Mouse (Mus musculus): Measurements from ENCODE around the gene Gtpbp4. TPM values are rescaled to one million over a fixed set of nuclear protein-coding genes. Genes with fewer than 3 reads are reported as not detected.
"Not testable (repeated sequence)": the region's sequence is repeated elsewhere in the genome, so short reads cannot be mapped to it uniquely, and the experiment has no call there.

Gene Gtpbp4
- polyA plus RNA-seq, 1 experiment from 2014 or later = 57.5 TPM

DNA sequence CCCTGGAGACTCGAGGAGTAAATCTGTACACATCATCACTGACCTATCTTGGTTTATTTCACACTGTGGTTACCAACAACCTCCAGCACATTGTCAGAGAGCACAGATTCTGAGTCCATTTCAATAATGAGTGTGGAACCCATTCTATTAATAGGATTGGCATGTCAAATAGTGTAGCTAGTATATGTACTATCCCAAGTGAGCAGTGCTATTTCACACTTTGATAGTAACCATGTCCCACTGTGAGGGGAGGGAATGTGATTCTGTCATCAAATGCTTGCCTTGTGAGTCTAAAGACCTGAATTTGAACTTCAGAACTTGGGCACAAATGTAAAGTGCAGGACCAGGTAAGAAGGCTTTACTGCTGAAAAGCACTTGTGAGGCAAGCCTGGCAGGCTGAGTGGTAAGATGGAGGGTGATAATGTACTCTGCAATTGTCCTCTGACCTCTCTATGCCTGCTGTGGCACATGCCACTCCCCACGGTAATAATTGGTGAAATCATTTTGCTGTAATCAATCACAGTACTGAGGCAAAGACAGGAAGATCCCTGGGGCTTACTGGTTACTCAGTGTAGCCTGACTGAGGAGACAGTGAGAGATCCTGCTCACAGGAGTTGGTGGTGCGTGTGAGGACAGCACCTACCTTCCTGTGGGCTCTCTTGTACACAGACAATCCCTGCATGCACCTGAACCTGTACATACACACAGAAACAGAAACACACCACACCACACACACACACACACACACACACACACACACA is 34.6 kb downstream of the Gtpbp4 start:
- not testable (repeated sequence) for H3K27me3 ChIP-seq (ENCODE audit: control insufficient read depth, insufficient read depth, low read length); H3K4me2 ChIP-seq; H3K9me3 ChIP-seq (replicated peaks; ENCODE audit: control insufficient read depth, low read length); H3K4me1 ChIP-seq (ENCODE audit: control insufficient read depth, insufficient read depth, low read length); H3K9ac ChIP-seq (ENCODE audit: low read depth, low read length); H3K36me3 ChIP-seq (ENCODE audit: control insufficient read depth, insufficient read depth, low read length); H3K4me3 ChIP-seq (ENCODE audit: low read depth, low read length); H3K27ac ChIP-seq (ENCODE audit: low read depth, low read length); ATAC-seq (replicated peaks; ENCODE audit: insufficient number of reproducible peaks, low FRiP score, low TSS enrichment)
- WGBS (ENCODE audit: insufficient replicate concordance) = 62% methylated on average over 3 of the region's 3 CpGs

DNA sequence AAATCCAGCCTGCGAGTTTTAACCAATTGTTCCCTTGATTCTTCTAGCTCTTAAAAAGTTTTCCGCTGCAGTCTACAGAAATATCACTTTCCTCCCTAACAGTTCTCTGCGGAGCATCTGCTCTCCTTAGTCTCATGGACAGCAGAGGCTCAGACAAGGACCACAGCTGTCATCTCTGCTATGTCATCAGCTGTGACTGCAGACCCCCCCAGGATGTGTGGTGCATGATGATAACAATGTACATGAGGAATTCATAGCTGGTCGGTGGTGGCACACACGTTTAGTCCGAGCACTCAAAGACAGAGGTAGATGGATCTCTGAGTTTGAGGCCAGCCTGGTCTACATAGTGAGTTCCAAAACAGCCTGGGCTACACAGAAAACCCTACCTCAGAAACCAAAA is 36.3 kb downstream of the Gtpbp4 start:
- H3K27me3 ChIP-seq (ENCODE audit: control insufficient read depth, insufficient read depth, low read length); H3K9me3 ChIP-seq (replicated peaks; ENCODE audit: control insufficient read depth, low read length); H3K9ac ChIP-seq (ENCODE audit: low read depth, low read length); H3K4me1 ChIP-seq (ENCODE audit: control insufficient read depth, insufficient read depth, low read length); H3K4me3 ChIP-seq (ENCODE audit: low read depth, low read length); H3K36me3 ChIP-seq (ENCODE audit: control insufficient read depth, insufficient read depth, low read length); H3K4me2 ChIP-seq; ATAC-seq (replicated peaks; ENCODE audit: insufficient number of reproducible peaks, low FRiP score, low TSS enrichment); H3K27ac ChIP-seq (ENCODE audit: low read depth, low read length): not testable (repeated sequence)
- 72% methylated on average over 4 of the region's 6 CpGs for whole genome bisulfite sequencing (ENCODE audit: insufficient replicate concordance)

DNA sequence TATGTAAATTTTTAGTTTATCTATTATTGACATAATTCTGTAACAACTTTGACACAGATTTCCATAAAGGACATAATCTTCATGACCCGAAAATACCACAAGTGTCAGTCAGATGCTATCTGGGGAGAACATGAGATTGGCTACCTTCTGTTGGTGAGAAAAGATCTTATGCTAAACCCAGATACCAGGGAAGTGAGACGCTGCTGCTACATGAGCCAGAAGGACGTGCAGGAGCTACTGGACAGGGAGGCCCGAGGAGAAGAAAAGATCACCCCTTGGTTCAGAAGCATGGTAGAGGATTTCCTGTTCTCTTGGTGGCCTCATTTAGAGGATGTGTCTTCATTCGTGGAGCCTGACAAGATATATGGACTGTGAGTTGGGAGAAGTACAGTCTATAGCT is 36.8 kb downstream of the Gtpbp4 start:
- not testable (repeated sequence) for H3K4me2 ChIP-seq; H3K4me3 ChIP-seq (ENCODE audit: low read depth, low read length); H3K36me3 ChIP-seq (ENCODE audit: control insufficient read depth, insufficient read depth, low read length); H3K4me1 ChIP-seq (ENCODE audit: control insufficient read depth, insufficient read depth, low read length); H3K27ac ChIP-seq (ENCODE audit: low read depth, low read length); ATAC-seq (replicated peaks; ENCODE audit: insufficient number of reproducible peaks, low FRiP score, low TSS enrichment); H3K9me3 ChIP-seq (replicated peaks; ENCODE audit: control insufficient read depth, low read length); H3K9ac ChIP-seq (ENCODE audit: low read depth, low read length); H3K27me3 ChIP-seq (ENCODE audit: control insufficient read depth, insufficient read depth, low read length)
- no CpG with 5 or more reads among the region's 5 CpGs for WGBS (ENCODE audit: insufficient replicate concordance)

DNA sequence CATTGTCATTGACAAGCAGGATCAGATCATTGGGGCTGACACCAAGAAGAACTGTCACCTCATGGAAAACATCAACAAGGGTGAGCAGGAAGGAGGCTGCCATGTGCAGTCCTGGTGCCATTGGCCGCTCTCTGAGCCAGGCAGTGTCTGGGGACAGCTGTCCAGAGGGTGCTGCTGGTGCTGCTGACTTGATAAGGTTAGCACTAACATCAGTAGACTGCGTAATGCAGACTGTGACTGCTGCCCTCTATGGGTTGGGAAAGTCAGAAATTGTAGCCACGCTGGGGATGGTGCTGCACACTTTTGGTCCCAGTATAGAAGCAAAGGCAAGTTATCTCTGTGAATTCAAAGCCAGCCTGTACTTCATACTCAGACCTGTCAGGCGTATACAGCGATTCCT is 39.0 kb downstream of the Gtpbp4 start:
- H3K9me3 ChIP-seq (replicated peaks; ENCODE audit: control insufficient read depth, low read length); H3K27ac ChIP-seq (ENCODE audit: low read depth, low read length); H3K4me3 ChIP-seq (ENCODE audit: low read depth, low read length); H3K27me3 ChIP-seq (ENCODE audit: control insufficient read depth, insufficient read depth, low read length); ATAC-seq (replicated peaks; ENCODE audit: insufficient number of reproducible peaks, low FRiP score, low TSS enrichment); H3K9ac ChIP-seq (ENCODE audit: low read depth, low read length); H3K36me3 ChIP-seq (ENCODE audit: control insufficient read depth, insufficient read depth, low read length); H3K4me2 ChIP-seq; H3K4me1 ChIP-seq (ENCODE audit: control insufficient read depth, insufficient read depth, low read length): not testable (repeated sequence)
- no CpG with 5 or more reads among the region's 5 CpGs for WGBS (ENCODE audit: insufficient replicate concordance)

DNA sequence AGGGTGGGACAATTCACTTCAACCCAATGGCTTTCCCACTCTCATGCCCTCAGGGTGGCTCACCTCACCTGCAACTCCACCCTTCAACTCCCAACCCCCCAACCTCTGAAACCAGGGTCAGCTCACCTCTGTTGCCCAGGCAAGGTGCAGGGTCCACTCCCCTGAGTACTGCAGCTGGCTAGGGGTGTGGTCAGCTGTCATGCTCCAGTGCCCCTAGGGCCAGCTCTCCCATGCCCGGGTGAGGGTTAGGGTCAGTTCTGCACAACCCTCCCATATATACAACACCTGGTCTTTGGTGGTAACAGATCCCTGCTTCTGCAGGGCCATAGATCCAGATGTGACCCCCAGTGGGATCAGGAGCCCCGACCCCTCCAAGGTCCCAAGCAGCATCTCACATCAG is 40.8 kb downstream of the Gtpbp4 start:
- not testable (repeated sequence) for ATAC-seq (replicated peaks; ENCODE audit: insufficient number of reproducible peaks, low FRiP score, low TSS enrichment); H3K27ac ChIP-seq (ENCODE audit: low read depth, low read length); H3K9ac ChIP-seq (ENCODE audit: low read depth, low read length); H3K4me3 ChIP-seq (ENCODE audit: low read depth, low read length); H3K9me3 ChIP-seq (replicated peaks; ENCODE audit: control insufficient read depth, low read length); H3K27me3 ChIP-seq (ENCODE audit: control insufficient read depth, insufficient read depth, low read length); H3K36me3 ChIP-seq (ENCODE audit: control insufficient read depth, insufficient read depth, low read length); H3K4me1 ChIP-seq (ENCODE audit: control insufficient read depth, insufficient read depth, low read length); H3K4me2 ChIP-seq
- WGBS (ENCODE audit: insufficient replicate concordance) = 87% methylated on average over 2 of the region's 2 CpGs

DNA sequence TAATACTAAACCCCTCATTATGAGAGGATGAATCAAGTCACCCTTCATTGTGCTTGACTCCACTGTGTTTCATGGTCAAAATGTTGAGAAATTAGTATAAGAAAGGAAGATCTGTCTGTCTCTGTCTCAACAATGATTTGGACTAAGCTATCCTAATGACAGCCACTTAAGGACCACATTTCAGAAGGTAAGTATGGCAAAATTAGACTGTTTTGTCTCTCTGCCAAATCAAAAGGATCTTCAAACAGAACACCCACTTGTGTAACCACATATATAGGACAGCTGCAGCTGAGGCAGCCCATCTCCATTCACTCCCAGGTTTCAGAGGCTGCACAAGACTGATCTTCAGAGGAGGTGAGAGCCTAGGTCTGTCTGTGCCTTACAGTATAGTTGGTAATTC is 43.3 kb downstream of the Gtpbp4 start, which contains the start of gene Idi2:
TSS of gene Idi2 (plus strand) at position 301 of the 400 bp plus-strand sequence.
- H3K9ac ChIP-seq (ENCODE audit: low read depth, low read length); H3K27me3 ChIP-seq (ENCODE audit: control insufficient read depth, insufficient read depth, low read length); H3K27ac ChIP-seq (ENCODE audit: low read depth, low read length); ATAC-seq (replicated peaks; ENCODE audit: insufficient number of reproducible peaks, low FRiP score, low TSS enrichment); H3K9me3 ChIP-seq (replicated peaks; ENCODE audit: control insufficient read depth, low read length); H3K4me2 ChIP-seq; H3K36me3 ChIP-seq (ENCODE audit: control insufficient read depth, insufficient read depth, low read length); H3K4me1 ChIP-seq (ENCODE audit: control insufficient read depth, insufficient read depth, low read length); H3K4me3 ChIP-seq (ENCODE audit: low read depth, low read length): not testable (repeated sequence)

DNA sequence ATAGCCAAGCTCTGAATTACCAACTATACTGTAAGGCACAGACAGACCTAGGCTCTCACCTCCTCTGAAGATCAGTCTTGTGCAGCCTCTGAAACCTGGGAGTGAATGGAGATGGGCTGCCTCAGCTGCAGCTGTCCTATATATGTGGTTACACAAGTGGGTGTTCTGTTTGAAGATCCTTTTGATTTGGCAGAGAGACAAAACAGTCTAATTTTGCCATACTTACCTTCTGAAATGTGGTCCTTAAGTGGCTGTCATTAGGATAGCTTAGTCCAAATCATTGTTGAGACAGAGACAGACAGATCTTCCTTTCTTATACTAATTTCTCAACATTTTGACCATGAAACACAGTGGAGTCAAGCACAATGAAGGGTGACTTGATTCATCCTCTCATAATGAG is 47.8 kb downstream of the Gtpbp4 start, which contains the start of gene Gm9745:
TSS of gene Gm9745 (minus strand) at position 101 of the 400 bp plus-strand sequence.
- not testable (repeated sequence) for H3K36me3 ChIP-seq (ENCODE audit: control insufficient read depth, insufficient read depth, low read length); H3K4me2 ChIP-seq; ATAC-seq (replicated peaks; ENCODE audit: insufficient number of reproducible peaks, low FRiP score, low TSS enrichment); H3K4me3 ChIP-seq (ENCODE audit: low read depth, low read length); H3K9me3 ChIP-seq (replicated peaks; ENCODE audit: control insufficient read depth, low read length); H3K27me3 ChIP-seq (ENCODE audit: control insufficient read depth, insufficient read depth, low read length); H3K9ac ChIP-seq (ENCODE audit: low read depth, low read length); H3K4me1 ChIP-seq (ENCODE audit: control insufficient read depth, insufficient read depth, low read length); H3K27ac ChIP-seq (ENCODE audit: low read depth, low read length)

DNA sequence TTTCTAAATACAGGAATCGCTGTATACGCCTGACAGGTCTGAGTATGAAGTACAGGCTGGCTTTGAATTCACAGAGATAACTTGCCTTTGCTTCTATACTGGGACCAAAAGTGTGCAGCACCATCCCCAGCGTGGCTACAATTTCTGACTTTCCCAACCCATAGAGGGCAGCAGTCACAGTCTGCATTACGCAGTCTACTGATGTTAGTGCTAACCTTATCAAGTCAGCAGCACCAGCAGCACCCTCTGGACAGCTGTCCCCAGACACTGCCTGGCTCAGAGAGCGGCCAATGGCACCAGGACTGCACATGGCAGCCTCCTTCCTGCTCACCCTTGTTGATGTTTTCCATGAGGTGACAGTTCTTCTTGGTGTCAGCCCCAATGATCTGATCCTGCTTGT is 52.1 kb downstream of the Gtpbp4 start:
- not testable (repeated sequence) for H3K4me2 ChIP-seq; H3K27me3 ChIP-seq (ENCODE audit: control insufficient read depth, insufficient read depth, low read length); H3K9ac ChIP-seq (ENCODE audit: low read depth, low read length); H3K36me3 ChIP-seq (ENCODE audit: control insufficient read depth, insufficient read depth, low read length); H3K27ac ChIP-seq (ENCODE audit: low read depth, low read length); H3K4me3 ChIP-seq (ENCODE audit: low read depth, low read length); ATAC-seq (replicated peaks; ENCODE audit: insufficient number of reproducible peaks, low FRiP score, low TSS enrichment); H3K9me3 ChIP-seq (replicated peaks; ENCODE audit: control insufficient read depth, low read length); H3K4me1 ChIP-seq (ENCODE audit: control insufficient read depth, insufficient read depth, low read length)
- WGBS (ENCODE audit: insufficient replicate concordance) = no CpG with 5 or more reads among the region's 5 CpGs

DNA sequence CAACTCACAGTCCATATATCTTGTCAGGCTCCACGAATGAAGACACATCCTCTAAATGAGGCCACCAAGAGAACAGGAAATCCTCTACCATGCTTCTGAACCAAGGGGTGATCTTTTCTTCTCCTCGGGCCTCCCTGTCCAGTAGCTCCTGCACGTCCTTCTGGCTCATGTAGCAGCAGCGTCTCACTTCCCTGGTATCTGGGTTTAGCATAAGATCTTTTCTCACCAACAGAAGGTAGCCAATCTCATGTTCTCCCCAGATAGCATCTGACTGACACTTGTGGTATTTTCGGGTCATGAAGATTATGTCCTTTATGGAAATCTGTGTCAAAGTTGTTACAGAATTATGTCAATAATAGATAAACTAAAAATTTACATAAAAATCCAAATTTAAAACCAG is 54.2 kb downstream of the Gtpbp4 start:
- H3K9me3 ChIP-seq (replicated peaks; ENCODE audit: control insufficient read depth, low read length); H3K27me3 ChIP-seq (ENCODE audit: control insufficient read depth, insufficient read depth, low read length); H3K27ac ChIP-seq (ENCODE audit: low read depth, low read length); H3K9ac ChIP-seq (ENCODE audit: low read depth, low read length); ATAC-seq (replicated peaks; ENCODE audit: insufficient number of reproducible peaks, low FRiP score, low TSS enrichment); H3K36me3 ChIP-seq (ENCODE audit: control insufficient read depth, insufficient read depth, low read length); H3K4me3 ChIP-seq (ENCODE audit: low read depth, low read length); H3K4me1 ChIP-seq (ENCODE audit: control insufficient read depth, insufficient read depth, low read length); H3K4me2 ChIP-seq: not testable (repeated sequence)
- WGBS (ENCODE audit: insufficient replicate concordance) = 56% methylated on average over 1 of the region's 5 CpGs
